Mouse (Mus musculus) G1E-ER4 (cell line): Measurements from ENCODE around the gene Lypd4. TPM values are rescaled to one million over a fixed set of nuclear protein-coding genes. Genes with fewer than 3 reads are reported as not detected.

ENCODE experiments used
- GATA1 ChIP-seq: IDR thresholded peaks from one replicate; pipeline ENCODE4 v1.8.0; 2012; ENCODE audit warnings: low read length, inconsistent platforms
- polyA plus RNA-seq: library from polyadenylated mRNA; stranded (reverse); fragments of >175 nt; gene quantifications from 2 replicates; pipeline ENCODE4 v1.2.3, GENCODE M21; 2012

Gene Lypd4
- polyA plus RNA-seq, 1 experiment = not detected

- no peak for TF ChIP-seq GATA1
These were observed 21.7 kb upstream of the Lypd4 start for GRCm38 (mm10) chr7:24891241-24892124.

GRCm38 (mm10) chr7:24890281-24891216, 20.8 kb upstream of the Lypd4 start:
- no peak for TF ChIP-seq GATA1

GRCm38 (mm10) chr7:24889431-24890220, 19.9 kb upstream of the Lypd4 start:
- TF ChIP-seq GATA1 = no peak

GRCm38 (mm10) chr7:24887096-24887495, 17.4 kb upstream of the Lypd4 start:
- no peak for TF ChIP-seq GATA1

GRCm38 (mm10) chr7:24886308-24886633, 16.5 kb upstream of the Lypd4 start:
- TF ChIP-seq GATA1 = no peak

GRCm38 (mm10) chr7:24885468-24886307, 15.9 kb upstream of the Lypd4 start:
- no peak for TF ChIP-seq GATA1

GRCm38 (mm10) chr7:24884693-24885291, 15.1 kb upstream of the Lypd4 start:
- no peak for TF ChIP-seq GATA1

- TF ChIP-seq GATA1 = no peak
These were observed 14.4 kb upstream of the Lypd4 start, which contains the start of gene Rps19 for GRCm38 (mm10) chr7:24883896-24884692. TSS of gene Rps19 (plus strand) at chr7:24884371.

GRCm38 (mm10) chr7:24882416-24883199, 12.9 kb upstream of the Lypd4 start:
- TF ChIP-seq GATA1 = no peak

- no peak for TF ChIP-seq GATA1
These were observed 9.9 kb upstream of the Lypd4 start for GRCm38 (mm10) chr7:24879620-24880019.

- no peak for TF ChIP-seq GATA1
These were observed 7.8 kb upstream of the Lypd4 start for GRCm38 (mm10) chr7:24877588-24877987.

GRCm38 (mm10) chr7:24869080-24869479, 661 bp downstream of the Lypd4 start:
- TF ChIP-seq GATA1 = no peak

- TF ChIP-seq GATA1 = no peak
These were observed 5.6 kb downstream of the Lypd4 start for GRCm38 (mm10) chr7:24864156-24864555.
